Mouse (Mus musculus) embryo, embryonic 10 days (tissue): ENCODE results near the gene Dact1.

Experiments used
- DNase-seq: peaks from one replicate; pipeline ENCODE4 v3.0.0-alpha.2; 2015; ENCODE audit warnings: low spot score

The Dact1 gene

DNA sequence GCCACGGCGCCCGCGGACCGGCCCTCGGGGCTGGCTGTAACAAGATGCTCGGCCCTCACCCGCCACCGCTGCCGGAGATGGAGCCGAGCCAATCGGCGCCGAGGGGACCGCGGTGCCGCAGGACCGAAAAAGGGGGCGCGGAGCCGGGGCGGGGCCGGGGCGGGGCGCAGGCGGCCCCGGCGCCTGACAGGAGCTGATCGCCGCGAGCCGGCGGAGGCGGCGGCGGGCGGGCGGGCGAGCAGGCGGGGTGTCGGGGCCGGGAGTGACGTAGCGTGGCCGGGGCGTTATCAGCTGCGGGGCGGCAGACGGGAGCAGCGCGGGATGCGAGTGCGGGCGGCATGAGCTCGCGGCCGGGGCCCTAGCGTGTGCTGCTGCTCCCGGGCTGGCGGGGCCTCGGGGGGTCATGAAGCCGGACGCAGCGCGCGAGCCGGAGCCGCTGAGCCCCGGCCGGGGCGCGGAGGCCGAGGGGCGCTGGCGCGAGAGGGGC lies at the start of gene Dact1:
Gene Dact1, plus strand, starts transcription at position 304 of the 487 bp plus-strand sequence.
- DNase-seq = peak; percentile 88

DNA sequence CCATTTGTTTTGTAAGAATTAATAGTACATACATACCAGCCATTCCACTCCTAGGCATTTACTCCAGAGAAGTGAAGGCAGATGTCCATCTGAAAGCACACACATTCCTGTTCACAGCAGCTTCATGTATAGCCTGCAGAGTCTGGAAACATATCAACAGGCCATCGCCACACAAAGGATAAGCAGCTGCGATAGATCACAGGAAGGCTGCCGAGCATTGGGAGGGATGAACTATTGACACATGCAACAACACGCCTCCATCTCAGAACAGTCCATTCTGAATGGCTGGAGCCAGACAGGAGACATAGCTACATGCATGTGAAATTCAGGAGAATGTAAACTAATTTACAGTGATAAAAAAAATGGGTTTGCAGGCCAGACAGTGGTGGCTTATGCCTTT lies 45.5 kb upstream of the Dact1 start:
- DNase-seq = no peak

DNA sequence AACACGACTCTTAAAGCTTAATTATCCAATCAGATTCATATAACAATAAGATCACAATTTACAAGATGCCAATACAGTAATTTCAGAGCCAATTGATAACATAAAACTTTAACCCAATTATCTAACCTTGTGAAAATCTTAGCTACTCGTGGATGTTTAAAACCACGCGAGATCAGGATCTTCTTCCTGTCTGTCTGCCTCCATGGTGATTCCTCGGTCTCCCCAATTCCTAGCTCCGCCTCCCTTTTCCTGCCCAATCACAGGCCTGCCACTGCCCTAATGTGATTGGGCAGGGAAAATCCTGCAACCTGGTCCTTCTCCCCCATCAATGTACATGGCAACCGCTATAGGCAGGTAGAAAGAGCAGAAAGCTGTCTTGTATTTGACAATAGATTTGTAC lies 40.3 kb upstream of the Dact1 start:
- no peak for DNase-seq

DNA sequence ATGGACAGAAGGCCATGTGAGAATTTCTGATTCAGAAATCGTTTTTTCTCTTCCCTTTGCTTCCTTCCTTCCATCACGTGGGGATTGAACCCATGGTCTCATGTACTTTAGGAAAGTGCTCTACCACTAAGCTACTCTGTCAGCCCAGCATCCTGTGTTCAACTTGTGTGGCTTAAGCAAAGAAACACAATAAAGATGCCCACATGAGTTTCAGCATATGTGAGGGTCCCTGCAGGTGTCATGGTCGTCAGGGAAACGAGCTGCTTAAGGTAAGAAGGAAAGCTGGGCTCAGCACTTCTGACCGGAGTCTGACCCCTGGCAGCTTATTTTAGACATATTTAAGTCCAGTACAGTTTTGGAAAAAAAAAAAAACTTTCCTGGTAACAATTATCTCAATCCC lies 38.6 kb upstream of the Dact1 start:
- DNase-seq = no peak

DNA sequence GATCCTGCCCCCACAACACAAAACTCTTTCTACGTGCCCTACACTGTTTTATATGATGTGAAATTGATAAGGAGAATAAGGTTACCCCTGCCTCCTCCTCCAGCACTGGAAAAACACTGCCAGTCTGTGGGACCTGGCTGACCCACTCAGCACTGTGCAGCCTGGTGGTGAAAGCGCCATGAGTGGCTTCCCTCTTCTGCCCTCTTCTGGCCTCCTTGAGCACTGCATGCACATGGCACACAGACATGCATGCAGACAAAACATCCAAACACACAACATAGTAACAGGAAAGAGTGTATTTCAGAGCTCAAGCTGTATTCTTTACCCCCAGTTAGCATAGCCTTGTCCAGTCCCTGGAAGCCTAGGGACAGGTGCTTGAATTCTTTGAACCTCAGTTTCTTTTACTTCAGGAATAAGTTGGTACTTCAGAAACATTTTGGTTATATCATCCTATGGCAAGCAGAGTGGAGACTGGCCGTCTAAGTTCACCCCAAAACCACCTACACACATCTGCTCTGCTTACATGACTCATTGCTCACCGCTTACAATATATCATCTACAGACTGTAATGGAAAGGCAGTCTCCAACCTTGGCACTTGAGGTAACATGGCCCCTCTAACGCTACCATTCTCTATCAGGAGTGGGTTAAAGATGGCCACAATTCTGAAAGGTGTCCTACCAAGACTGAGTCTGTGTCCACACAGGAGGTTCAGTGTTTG lies 35.0 kb upstream of the Dact1 start:
- DNase-seq = no peak

DNA sequence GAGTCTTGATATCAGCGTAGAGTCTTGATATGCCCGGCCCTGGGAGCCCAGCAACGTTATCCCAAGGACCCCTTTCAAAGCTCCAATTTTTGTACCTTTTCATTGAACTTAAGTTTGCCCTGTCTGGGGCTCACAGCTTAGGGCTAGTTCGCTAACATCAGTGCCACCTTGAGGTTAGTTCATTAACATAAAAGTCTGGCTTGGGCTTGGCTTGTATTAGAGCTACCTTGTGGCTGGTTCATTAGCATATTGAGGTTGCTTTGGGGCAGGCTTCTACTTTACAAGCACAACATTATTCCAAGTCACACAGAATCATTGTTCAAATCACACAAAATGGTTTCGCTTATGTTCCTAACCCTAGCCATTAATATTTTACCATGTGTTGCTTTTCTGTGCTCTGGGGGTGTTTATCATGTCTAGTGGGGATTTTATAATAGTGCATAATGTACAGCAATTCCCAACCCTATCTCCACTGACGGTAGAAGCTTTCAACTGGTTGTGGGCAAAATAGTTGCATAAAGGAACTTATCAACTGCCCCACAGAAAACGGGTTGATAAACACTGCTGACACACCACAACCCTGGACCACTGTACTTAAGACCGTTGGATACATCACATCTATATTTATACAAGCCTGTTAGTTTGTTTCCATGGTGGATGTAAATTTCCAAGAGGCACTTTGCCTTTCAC lies 33.6 kb upstream of the Dact1 start:
- no peak for DNase-seq

DNA sequence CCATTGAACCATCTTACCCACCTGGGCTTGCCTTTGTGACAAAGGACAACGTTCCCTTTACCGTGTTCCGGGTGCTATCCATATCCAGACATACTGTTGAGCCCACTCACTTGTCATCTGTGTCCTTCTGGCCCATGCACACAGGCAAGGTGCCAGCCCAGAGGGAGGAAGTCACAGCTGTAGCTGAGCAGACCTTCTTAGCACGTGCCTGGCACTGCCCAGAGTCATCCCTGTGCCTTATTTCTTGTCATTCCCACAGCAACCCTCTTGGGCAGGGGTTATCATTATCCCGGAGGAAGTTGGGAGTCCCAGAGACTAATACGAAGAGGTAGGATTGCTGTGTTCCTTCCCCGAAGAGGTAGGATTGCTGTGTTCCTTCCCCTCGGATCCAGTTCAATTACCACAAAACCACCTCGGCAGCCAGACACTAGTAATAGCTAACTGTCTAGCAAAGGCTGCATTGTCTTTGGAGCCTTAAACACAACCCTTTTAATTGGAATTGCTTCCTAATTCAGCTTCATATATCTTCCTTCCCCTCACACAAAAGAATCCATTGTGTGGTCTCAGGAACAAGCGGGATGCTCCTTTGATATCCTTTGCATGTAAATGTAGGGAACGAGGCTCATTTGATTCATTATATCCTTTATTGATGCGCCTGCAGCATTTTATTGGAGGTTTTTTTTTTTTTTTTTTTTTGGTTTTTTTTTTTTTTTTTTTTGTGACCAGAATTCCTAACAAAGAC lies 30.0 kb upstream of the Dact1 start:
- DNase-seq = no peak

DNA sequence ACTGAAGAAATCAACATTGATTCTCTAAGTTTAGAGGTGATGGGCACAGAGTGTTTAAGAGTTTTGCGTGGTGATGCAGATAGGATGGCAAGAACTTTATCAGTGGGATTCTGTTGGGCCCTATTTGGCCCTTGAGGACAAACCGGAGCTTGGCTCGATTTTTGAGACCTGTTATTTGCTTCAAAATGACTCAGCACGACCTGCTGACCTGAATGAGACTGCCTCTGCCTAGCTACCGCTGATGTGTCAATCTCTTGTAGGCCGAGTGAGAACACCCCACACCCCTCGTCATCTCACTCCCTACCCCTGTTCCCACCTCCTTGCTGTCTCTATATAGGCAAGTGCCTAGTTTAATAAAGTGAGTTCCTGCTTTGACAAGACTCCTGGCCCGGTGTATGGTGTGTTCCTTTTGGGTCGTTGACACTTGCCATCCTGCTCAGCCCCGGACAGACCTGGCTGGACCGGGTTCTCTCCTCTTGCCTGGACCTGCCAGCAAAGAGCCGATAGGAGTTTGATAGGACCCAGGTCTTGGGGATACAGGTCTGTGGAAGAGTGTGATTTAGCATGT lies 28.4 kb upstream of the Dact1 start:
- no peak for DNase-seq

DNA sequence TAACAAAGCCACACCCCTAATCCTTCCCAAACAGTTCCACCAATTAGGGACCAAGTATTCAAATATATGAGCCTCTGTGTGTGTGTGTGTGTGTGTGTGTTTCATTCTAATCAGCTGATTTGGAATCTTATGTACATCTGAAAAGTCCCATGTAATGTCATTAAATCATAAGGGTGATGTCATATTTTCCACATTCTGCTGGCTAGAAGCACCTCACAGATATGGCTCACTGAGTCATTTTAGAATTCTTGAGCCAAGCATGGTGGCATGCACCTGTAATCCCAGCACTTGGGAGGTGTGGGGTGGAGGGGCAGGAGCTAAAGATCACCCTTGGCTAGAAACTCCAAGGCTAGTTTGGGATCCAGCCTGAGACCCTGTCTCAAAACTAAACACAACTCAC lies 24.3 kb upstream of the Dact1 start:
- no peak for DNase-seq

DNA sequence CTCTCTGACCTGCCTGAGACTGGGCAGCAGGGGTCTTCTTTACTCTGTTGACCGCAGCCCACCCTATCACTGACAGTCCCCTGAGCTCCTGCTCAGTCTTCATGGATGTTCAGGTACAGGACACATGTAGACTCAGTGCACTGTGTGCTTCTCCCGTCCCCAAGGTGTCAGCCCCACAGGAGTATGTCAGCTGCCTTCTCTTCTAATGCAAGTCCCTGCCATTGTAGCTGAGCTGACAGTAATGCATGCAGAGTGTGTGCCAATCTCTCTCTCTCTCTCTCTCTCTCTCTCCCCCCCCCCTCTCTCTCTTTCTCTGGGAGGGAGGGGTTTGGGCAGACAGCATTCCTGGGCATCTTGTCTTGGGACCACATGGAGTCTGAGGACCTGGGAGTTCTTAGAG lies 19.2 kb upstream of the Dact1 start:
- DNase-seq = no peak

DNA sequence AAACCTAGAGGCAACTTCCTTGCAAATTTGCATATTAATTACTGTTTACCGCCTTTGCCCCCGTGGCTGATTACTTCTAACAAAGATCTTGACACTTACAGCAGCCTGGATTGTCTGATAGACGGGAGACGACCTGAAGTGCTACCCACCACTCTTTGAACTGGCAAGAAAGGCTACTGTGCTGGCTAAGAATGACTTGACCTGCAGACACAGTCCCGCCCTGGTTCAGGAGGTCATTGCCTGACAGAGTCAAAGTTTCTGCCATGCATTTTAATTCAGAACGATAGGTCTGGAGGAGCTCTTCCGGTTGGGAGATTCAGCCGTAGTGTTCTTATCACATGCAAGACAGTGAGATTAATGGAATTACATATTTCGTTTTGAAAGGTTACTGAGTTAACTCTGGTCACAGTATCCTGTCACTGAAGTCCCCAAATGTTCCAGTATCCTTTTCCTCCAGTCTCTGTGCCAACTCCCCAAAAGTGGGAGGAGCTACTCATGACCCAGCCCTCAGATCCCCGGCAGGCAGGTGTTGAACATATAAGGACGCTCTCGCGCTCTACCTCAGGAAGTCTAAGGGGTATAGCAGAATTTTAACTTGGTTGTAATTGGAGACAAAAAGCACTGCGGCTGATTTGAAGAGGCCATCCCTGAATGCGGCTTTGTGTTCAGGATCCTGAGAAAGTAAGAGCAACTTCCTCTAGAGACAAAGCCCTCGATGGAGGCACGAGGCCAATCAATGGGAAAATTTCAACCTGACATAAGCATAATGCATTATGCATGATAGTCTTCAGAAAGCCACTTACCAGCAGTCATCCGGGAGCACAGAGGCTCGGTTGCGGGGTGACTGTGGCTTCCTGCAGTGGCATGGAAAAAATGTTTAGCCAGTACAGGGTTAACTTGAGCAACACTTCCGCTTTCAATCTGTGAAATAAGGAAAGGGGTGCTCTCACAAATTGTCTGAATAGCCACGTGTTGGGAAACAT lies 15.4 kb upstream of the Dact1 start:
- peak; percentile 59 for DNase-seq

DNA sequence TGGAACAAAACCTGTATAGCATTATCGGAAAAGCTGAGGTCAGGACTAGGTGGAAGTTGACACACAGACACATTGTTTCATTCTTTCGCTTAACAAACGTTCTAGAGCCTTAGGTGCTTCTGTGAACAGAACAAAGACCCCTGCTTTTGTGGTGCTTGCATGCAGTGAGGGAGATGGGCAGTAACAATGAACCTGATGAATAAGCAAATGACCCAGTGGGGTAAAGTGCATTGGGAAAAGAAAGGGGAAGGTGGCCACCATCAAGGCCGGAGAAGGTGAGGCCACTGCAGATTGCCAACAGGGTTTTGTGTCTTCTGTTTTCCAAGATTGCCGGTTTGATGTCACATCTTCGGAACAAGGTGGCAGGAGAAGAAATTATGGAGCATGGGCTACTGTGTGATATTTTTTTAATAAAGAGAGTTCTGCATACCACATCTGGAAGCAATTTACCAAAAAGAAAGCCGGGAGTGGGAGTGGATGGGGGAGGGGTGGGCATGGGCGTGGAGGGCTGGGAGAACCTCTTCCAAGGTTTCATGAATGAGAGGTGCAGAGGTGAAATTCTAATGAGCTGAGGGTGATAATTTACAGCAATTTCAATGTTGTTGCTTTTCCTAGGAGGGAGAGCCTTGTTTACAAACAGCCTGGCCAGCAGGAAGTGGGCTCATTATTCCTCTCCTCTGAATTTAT lies 12.7 kb upstream of the Dact1 start:
- DNase-seq = no peak

DNA sequence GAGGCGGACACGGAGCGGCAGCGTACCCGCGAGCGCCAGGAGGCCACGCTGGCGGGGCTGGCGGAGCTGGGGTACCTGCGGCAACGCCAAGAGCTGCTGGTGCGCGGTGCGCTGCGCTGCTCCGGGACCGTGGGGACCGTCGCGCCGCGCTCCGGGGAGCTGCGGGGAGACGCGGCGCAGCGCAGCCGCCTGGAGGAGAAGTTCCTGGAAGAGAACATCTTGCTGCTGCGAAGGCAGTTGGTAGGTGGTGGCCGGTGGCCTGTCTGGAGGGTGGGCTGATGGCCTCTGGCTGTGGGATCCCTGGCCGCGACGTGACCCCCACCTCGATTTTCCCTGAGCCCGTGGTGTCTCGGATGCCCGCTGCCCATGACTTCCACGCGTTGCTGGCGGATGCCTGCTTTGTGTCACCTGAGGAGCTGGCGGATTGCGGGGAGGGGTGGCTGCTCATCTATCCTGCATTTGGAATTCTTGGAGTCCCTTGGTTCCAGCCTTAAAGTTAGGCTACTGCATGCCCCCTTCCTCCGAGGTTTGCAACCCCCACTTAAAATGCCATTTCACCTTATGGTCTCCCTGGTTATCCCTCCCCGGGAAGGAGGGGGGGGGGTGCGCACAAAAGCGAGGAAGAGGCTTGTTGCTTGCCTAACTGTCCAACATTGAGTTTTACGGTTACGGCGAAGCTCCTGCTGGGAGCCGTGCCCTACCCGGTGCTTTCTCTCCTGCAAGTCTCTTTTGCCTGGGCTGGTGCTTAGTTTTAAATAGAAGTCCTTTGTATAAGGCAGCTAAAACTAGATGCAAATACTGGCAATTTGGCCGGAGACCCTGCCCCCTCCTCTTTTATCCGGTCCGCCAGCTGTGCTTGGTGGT lies 616 bp downstream of the Dact1 start:
- peak; percentile 52 for DNase-seq

DNA sequence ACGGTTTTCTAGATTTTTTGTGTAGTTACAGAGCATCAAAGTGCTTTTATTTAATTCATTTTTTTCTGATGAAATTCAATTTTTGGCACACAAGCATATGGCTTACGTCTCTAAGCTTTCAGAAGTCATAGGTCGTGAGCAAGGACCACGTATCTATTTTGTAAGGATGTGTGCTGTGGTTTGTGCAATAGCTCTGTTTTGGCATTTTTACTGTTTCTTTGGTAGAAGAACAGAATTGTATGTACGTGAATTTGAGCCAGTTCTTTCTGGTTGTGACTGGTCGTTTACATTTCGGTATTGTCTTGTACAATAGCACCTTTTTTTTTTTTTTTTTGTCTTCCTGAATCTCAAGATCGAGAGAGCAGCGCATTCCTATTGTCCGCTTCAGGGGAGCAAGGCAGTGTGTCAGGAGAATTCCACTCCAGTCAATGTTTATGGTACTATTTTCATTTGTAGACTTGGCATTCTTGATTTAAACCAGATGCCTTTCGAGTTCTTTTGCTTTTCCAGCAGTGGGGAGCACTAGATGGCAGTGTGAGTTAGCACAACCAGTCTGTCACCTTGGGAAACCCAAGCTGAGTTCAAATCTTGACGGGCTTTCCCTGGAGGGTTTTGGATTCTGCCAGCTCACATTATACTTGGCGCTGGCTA lies 1.7 kb downstream of the Dact1 start:
- DNase-seq = peak; percentile 79

DNA sequence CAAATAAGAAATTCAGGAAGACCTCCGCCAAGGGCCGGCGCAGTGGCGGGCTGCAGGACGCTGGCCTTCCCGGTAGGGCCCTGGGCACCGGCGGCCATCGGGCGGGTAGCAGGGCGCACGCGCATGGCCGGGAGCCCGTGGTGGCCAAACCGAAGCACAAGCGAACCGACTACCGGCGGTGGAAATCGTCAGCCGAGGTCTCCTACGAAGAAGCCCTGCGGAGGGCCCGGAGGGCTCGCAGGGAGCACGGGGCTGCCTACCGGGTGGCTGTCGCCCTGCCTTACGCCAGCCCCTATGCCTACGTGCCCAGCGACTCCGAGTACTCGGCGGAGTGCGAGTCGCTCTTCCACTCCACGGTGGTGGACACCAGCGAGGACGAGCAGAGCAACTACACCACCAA lies 8.6 kb downstream of the Dact1 start:
- no peak for DNase-seq

DNA sequence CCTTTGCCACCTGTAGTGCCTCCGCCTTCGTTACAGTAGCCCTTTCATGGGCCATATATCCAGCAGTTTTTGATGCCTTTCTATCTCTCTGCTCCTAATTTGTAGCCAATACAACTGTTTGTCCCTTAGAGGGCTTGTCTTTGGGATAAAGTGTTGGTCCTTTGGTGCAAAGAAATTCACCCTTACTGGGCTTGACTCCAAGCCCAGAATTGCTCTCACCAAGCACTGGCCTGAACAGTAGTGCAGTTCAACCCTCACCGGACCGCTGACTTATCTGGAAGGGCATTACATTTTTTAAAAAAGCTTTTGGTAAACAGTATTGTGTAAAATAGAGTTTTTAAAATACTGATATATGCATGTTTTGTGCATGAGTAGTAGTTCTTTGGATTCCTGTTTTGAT lies 9.9 kb downstream of the Dact1 start:
- DNase-seq = no peak

DNA sequence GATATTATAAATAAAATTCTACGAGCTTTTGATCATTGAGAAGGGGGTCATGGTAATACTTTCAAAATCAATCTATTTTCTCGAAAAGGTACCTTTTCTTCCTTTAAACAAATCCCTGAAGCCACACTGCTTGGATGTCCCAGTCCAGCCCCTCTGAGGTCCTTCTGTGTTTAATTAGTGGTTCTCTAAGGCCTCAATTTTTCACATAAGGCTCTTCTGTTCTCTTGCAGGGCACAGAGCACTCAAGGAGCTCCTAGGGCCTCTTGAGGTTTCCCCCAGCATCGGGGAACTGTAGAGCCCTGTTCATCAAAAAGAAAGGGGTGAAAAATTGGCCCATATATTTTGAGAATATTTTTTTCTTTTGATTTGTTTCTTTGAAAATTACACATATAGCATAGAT lies 23.0 kb downstream of the Dact1 start:
- no peak for DNase-seq

DNA sequence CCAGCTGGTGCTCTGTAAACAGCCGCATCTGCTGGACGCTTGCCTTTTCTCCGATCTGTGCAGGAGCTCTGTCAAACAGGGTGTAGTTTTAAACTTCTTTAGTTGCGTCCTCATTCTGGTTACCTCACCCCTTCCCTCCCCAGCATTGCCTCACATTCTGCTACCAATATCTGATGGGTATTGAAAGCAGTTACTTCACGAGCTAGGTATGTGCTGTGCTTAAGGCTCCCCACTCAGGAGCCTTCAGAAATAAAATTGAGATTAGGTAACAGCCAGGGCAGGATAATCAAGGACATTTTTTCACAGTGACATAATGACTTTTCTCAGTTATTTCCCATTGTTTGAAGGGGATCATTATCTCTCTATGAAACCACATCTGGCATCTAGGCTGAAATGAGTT lies 23.9 kb downstream of the Dact1 start:
- DNase-seq = no peak

DNA sequence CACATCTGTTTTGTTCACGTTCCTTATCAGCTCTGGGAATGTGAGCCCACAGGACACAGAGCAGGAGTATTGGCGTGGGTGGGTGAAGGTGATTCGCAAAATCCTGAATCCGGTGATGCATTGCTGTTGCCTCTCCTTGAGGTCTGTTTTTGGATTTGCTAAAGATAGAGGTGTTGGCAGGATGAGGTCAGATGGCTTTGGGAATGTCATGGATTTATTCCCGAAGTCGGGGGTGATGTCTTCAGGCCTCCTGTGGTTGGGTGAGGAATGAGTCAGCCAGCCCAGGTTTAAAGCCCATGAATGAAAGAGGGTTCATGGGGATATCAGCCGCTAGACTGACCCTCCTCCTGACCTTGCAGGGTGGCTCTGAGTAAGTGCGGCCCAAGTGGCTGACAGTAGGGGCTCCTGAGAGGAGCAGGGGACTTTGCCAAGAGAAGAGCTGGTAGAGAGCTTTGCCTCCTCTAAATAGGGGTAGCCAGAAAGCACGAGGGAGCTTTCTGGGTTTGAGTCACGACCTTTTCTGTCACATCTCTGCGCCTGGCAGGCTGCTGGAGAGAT lies 27.4 kb downstream of the Dact1 start:
- DNase-seq = no peak
